Mouse (Mus musculus): ENCODE results near the gene Rnf180.

DNA sequence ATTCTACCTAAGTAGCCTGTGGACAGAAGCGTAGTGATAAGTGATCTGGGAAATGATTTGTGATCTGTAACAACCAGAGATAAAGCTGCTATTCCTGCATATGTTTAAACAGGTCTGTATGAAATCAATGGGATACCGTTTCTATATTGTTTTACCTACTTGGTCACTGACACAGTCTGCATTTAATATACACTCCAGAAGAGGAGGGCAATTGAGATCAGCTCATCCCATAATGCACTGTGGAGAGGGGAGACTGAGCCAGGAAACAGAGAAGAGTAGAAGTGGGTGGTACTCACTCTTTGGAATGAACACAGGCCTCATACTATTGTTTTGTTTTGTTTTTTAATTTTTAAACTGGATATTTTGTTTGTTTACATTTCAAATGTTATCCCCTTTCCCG, 96.0 kb downstream of the Rnf180 start:
- TF ChIP-seq EP300 (IDR thresholded peaks at IDR 0.05) (no peak), CTCF (IDR thresholded peaks at IDR 0.05) (no peak)

Data from lung, postnatal 0 days (tissue).